Mouse (Mus musculus) testis, adult 2 months (tissue): ENCODE data around the gene Wdr77.

ENCODE experiments used
- CTCF ChIP-seq: fragments of 200-500 bp; IDR thresholded peaks from 2 replicates; pipeline ENCODE4 v1.5.1; 2012; ENCODE audit warnings: low read depth, mild to moderate bottlenecking, inconsistent platforms, low read length, moderate library complexity; ENCODE audit not compliant: control insufficient read depth, insufficient read depth, insufficient replicate concordance
- POLR2A ChIP-seq: fragments of 200-500 bp; IDR thresholded peaks from 2 replicates; pipeline ENCODE4 v1.6.1; 2012; ENCODE audit warnings: low read depth, mild to moderate bottlenecking, inconsistent platforms, low read length, moderate library complexity; ENCODE audit not compliant: control insufficient read depth

- no peak for TF ChIP-seq CTCF
- no peak for TF ChIP-seq POLR2A
These were observed 37.2 kb upstream of the Wdr77 start for GRCm38 (mm10) chr3:105921959-105922358.
